Mouse (Mus musculus) mouse trophoblast stem cell (cell line): ENCODE results near the gene Bcl7a.

Experiments used
- in situ Hi-C, 2 experiments: fragments of 300-500 bp; cut with MseI, MboI; formaldehyde crosslinking; loops; 2 replicates in 1 of 2; 3 replicates in 1 of 2; pipeline ENCODE4 v1.15.1; 2025

Gene Bcl7a

GRCm38 (mm10) chr5:123377120-123377955 lies 33.7 kb downstream of the Bcl7a start:
- in situ Hi-C loops = loop anchor here in 1 of 2 experiments (10.0 kb wide), 1 partner anchor 57 kb away; no protein-coding TSS in a partner anchor

- in situ Hi-C loops = loop anchor here in 1 of 2 experiments (10.0 kb wide), 1 partner anchor 56 kb away; no protein-coding TSS in a partner anchor
Measured at GRCm38 (mm10) chr5:123378712-123379111, 35.1 kb downstream of the Bcl7a start.

GRCm38 (mm10) chr5:123379504-123379931 lies 35.9 kb downstream of the Bcl7a start:
- in situ Hi-C loops = loop anchor here in 1 of 2 experiments (10.0 kb wide), 1 partner anchor 55 kb away; no protein-coding TSS in a partner anchor

- in situ Hi-C loops = no loop called here
Measured at GRCm38 (mm10) chr5:123381968-123382367, 38.3 kb downstream of the Bcl7a start.

- in situ Hi-C loops = no loop called here
Measured at GRCm38 (mm10) chr5:123382686-123383085, 39.1 kb downstream of the Bcl7a start.

- in situ Hi-C loops = no loop called here
Measured at GRCm38 (mm10) chr5:123388452-123388851, 44.8 kb downstream of the Bcl7a start.

GRCm38 (mm10) chr5:123390536-123391441 lies 47.2 kb downstream of the Bcl7a start:
- in situ Hi-C loops = no loop called here

- in situ Hi-C loops = no loop called here
Measured at GRCm38 (mm10) chr5:123391442-123391809, 47.8 kb downstream of the Bcl7a start.

GRCm38 (mm10) chr5:123393786-123394302 lies 50.2 kb downstream of the Bcl7a start:
- in situ Hi-C loops = no loop called here

GRCm38 (mm10) chr5:123394303-123394956 lies 50.8 kb downstream of the Bcl7a start, which contains the start of gene Mlxip:
Mlxip (plus strand) TSS chr5:123394798.
- in situ Hi-C loops = no loop called here

- in situ Hi-C loops = no loop called here
Measured at GRCm38 (mm10) chr5:123394957-123395881, 51.6 kb downstream of the Bcl7a start.

- in situ Hi-C loops = no loop called here
Measured at GRCm38 (mm10) chr5:123396901-123397464, 53.3 kb downstream of the Bcl7a start.

GRCm38 (mm10) chr5:123397786-123398185 lies 54.2 kb downstream of the Bcl7a start:
- in situ Hi-C loops = no loop called here

- in situ Hi-C loops = no loop called here
Measured at GRCm38 (mm10) chr5:123398856-123399498, 55.3 kb downstream of the Bcl7a start.

- in situ Hi-C loops = no loop called here
Measured at GRCm38 (mm10) chr5:123404480-123404879, 60.8 kb downstream of the Bcl7a start.

GRCm38 (mm10) chr5:123406952-123407351 lies 63.3 kb downstream of the Bcl7a start:
- in situ Hi-C loops = no loop called here

- in situ Hi-C loops = no loop called here
Measured at GRCm38 (mm10) chr5:123408176-123408575, 64.5 kb downstream of the Bcl7a start.

- in situ Hi-C loops = no loop called here
Measured at GRCm38 (mm10) chr5:123412193-123412592, 68.6 kb downstream of the Bcl7a start.

GRCm38 (mm10) chr5:123413866-123414363 lies 70.3 kb downstream of the Bcl7a start:
- in situ Hi-C loops = no loop called here
